Mouse (Mus musculus): ENCODE data around the gene Sympk.

DNA sequence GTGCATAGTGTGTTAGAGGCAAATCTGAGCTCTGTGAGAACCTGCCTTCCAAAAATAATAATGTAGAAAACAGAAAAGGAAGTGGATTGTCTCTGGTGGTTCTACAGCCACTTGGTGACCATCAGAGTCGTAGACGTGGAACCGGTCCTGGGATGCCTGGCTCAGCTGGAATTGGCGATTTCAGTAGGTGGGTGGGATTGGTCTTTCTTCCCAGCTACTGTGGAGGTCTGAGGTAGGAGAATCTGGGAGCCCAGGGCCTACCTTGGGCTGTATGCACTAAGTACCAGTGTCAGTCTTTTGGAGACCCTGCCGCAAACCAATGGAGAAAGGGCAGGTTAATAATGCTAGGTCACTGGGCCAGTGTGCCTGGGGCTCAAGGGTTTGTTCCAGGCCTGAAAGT, 31.1 kb upstream of the Sympk start:
- TF ChIP-seq EP300 (IDR thresholded peaks at IDR 0.05; ENCODE audit: low read depth) = no peak
- no peak for TF ChIP-seq CTCF (IDR thresholded peaks at IDR 0.05; ENCODE audit: low read depth)

All from heart, postnatal 0 days (tissue).